Mouse (Mus musculus) lung, adult 18-20 months (tissue): ENCODE results near the gene Rnf180.
"Not testable (repeated sequence)": the region's sequence is repeated elsewhere in the genome, so short reads cannot be mapped to it uniquely, and the experiment has no call there.

Experiments used
- DNase-seq, 2 experiments: peaks; one replicate each; pipeline ENCODE4 v3.0.0; 2022; ENCODE audit warnings: mixed read lengths in 2 of 2

Gene Rnf180

GRCm38 (mm10) chr13:105294715-105295114, at the start of gene Rnf180:
Rnf180 (minus strand) TSS chr13:105294815.
- DNase-seq = no peak

DNA sequence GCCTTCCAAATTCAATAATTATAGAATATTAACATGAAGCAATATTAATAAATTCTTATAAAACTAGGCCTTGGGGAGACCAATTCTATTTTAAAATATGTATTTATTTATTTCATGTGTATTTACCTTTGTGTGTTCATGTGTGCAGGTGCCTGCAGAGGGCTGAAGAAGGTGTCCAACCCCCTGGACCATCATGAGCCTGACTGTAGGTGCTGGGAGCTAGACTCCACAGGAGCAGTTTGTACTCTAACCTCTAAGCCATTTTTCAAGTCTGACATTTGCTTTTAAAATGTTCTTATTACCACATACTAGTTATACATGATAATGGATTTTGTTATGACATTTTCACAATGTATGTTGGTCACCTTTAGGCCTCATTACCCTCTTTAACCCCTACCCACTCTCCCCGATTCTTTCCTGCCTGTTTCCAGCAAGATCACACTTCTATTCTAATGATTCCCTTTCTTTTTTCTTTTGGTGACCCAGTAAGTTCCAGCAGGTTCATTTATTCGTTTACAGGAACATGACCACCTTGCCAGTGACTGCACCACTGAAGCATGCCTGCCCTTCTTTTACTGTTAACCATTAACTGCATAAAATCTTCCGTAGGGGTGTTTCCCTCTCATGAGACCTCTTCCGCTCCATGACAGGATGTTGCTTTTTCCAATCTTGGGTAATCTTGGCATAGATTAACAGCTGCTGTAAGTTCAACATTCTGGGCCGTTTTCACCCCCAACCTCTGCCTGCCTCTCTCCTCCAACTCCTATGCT, 36.8 kb upstream of the Rnf180 start:
- DNase-seq = no peak

GRCm38 (mm10) chr13:105326946-105327345, 32.3 kb upstream of the Rnf180 start:
- no peak for DNase-seq

- no peak for DNase-seq
Observed at GRCm38 (mm10) chr13:105316926-105317325, 22.3 kb upstream of the Rnf180 start.

DNA sequence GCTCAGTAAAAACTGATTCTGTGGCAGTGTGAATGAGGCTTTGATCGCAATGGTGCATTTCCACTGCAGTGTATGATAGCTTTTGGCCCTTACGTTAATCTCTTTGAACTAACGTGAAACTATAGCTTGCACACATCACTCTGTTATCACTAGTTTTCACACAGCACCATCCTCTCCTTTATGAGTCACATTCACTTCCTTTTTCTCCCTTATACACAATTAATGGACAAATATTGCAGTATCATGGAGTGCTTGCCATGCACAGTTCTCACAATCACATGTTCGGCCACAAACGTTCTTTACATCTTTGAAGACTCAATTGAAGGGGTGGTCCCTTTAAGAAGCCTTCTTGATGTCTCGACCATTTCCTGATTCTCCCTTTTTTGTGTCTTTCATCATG, 21.4 kb upstream of the Rnf180 start:
- no peak for DNase-seq

DNA sequence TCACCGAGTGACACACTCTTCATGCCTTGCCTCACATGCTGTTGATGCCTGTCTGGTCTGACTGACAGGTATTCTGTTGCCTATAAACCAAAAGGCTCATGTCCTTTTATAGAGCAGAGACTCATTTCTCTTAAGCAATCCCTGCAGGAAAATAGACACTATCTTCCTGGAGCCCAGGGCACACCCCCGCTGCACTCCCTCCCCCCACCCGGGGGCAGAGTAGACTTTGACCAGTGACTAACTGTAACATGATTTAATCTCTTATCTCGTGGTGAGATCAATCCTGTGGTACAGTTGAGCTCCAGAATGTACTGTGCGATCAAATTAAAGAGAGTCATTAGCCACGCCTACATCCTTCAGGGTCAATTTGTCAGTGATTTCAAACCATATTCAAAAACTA, 18.1 kb upstream of the Rnf180 start:
- no peak for DNase-seq

- DNase-seq = not testable (repeated sequence)
Observed at GRCm38 (mm10) chr13:105310562-105310961, 15.9 kb upstream of the Rnf180 start.

- no peak for DNase-seq
Observed at GRCm38 (mm10) chr13:105305513-105305912, 10.9 kb upstream of the Rnf180 start.

DNA sequence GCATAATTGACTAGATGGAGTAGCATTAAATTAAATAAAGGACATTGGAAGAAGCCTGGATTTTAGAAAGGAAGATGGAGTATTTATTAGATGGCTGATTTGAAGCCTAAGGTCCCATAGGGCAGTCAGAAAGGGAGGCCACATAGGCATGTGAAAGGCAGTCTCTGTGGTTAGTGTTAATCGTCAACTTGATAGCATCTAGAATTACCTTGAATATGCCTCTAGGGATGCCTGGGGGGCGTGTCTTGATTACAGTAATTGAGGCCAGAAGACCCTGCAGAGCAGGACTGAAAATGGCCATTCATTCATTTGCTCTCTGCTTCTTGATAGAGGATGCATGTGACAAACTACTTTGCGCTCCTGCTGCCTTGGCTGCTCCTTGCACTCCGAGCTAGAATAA, 9.4 kb upstream of the Rnf180 start:
- no peak for DNase-seq

DNA sequence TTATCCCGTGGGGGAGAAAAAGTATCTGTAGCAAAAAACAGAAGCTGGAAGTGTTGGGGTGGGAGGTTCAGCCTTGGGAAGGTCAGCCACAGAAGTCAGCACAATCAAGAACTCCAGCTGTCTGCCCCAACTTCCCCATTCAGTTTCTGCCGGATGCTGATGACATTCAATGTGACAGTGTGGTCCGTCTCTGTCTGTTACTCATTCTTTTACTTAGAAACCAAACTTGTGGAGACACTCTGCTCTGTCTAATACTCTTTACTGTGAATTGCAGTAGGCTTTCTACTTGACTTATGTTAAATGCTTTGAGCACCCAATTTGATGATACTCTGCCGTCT, 5.4 kb upstream of the Rnf180 start:
- DNase-seq = peak; percentile 35

- no peak for DNase-seq
Observed at GRCm38 (mm10) chr13:105299162-105300008, 4.8 kb upstream of the Rnf180 start.

DNA sequence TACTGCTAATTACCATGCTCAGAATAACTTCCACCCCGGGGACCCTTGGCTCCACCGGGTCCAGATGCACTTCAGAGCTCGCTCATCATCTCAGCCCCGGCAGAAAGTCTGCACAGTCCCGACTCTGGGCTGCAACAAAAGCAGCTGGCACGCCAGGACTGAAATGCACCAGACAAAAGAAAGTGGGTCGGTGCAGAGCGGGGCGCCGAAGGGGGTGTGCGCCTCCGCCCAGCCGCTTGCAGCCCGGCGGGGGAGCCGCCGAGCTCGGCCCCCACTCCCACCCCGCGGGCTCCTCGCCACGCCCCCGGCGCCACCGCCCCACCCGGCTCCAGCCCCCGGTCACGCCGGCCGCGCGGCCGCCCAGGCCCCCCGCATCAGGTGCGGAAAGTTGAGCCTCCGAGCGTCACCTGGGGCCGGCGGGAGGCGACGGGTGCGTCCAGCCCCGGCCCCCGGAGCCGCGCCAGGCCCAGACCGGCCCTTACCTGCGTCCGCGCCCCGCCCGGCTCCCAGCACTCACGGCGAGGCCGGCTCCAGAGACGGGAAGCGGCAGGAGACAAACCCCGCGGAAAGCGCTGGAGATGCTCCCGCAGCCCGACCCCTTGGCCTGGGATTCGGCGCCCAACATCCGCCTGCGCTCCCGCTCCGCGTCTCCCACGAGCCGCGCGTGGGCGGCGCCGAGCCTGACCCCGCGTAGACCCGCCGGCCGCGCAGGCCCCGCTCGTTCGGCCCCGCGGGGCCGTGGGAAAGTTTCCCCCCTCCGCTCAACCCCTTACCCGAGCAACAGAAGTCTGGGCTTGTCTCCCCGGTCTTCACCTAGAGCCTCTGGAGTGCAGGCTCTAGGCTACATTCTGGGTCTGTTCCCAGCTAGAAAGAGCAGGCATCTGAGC, 591 bp downstream of the Rnf180 start:
- peak; percentile 12 to 33 for DNase-seq

DNA sequence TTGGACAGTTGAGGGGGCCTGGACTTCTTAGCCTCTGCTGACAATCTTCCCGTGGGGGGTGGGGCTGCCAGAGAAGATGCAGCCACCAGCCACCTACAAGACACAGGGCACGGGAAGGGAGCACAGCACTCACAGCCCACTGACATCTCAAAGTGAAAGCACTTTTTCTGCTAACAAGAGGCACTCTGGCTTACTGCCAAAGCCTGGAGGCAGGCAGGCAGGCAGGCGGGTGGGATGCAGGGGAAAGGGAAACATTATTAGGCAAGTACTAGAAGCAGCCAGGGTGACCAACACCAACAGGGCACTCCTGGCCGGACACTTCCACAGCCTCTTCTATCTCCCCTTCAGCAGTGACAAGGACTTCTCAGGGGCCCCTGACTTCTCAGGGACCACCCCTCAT, 2.8 kb downstream of the Rnf180 start:
- DNase-seq = peak; percentile 60 to 66

- DNase-seq = no peak
Observed at GRCm38 (mm10) chr13:105290594-105290993, 4.0 kb downstream of the Rnf180 start.

GRCm38 (mm10) chr13:105290021-105290420, 4.6 kb downstream of the Rnf180 start:
- no peak for DNase-seq

DNA sequence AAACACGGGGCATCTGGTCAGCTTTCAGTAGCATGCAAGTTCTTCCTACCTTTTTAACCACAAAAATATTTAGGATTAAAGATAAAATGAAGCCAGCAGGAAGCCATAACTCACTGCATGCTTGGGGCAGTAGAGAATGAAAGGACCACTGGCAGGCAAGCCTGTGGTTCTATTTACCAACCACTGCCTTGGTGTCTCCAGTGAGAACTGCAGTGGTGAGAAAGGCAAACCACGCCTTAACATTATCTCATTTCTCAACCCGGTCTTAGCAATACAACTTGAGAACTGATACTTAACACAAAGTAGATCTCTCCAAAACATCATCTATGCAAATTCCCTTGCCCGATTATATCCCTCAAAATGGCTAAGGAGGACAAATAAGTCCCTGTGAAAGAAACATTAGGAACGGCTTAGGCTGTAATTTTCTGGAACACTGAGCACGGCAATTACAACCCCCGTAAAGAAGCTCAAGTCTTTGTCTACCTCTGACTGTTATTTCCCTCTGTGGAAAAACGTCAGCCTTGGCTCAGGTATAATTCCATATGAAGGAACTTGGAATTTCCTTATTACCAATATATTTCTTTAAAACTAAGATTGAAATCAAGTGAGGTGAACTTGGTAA, 15.1 kb downstream of the Rnf180 start:
- no peak for DNase-seq

DNA sequence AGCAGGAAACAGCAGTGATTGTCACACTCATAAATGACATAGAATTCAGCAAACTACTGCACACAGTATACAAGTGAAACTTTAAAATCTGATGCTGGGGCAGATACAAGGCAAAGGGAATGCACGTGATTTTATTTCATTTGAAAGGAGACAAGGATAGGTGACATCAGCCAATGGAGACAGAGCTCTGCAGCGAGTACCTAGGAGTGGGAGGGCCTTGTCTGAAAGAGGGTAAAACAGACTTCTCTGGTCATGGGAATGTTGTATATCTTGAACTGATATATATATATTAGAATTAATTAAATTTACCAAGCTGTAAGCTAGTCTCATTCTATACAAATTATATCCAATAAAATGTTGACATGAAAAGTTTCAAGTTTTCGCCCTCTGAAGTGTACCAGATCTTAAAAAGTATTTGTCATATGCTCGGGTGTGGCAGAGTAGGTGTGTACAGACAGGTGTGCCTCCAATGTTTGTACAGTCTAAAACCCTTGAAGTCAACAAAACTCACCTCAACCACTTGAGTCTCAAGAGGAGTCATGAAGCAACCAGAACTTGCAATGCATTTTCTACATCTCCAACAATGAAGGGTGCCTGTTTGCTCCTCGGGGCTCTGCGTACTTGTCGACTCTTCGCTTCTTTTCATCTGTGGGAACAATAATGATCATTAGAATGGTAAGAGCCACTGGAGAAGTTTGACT, 24.1 kb downstream of the Rnf180 start:
- peak in 1 of 2 experiments; percentile 58 for DNase-seq

DNA sequence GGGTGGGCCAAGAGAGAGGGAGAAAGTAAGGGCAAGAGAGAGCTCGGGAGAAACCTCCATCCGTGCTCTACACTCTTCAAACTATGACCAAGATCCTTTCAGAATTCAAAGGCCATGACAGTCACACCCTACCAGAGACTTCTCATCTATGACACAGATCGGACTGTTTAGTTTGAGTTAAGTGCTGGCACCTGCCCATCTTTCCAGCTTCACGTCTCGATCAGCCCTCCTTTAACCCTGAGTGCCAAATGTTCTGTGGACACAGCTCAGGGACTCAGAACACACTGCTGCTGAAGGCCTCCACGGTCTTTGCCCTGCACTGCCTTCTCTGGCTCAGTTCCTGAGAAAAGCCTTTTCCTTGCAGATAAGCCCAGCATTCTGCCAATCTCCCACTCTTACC, 27.2 kb downstream of the Rnf180 start:
- no peak for DNase-seq

DNA sequence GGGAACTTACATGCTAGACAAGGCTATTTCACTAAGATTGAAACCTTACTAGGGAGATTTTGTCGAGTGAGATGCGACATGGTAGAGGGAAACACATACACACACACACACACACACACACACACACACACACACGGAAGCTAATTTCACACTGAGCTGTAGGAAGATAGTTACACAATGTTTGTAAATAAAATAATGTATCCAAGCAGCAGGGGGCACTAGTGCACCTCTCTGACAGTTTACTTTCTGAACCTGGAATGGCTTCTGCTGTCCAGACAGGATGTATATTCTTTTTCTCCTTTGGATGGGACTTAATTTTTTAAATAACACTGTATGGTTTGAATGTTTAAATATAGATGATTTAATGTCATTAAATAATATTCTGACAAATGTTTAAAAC, 27.9 kb downstream of the Rnf180 start:
- peak in 1 of 2 experiments; percentile 45 for DNase-seq

DNA sequence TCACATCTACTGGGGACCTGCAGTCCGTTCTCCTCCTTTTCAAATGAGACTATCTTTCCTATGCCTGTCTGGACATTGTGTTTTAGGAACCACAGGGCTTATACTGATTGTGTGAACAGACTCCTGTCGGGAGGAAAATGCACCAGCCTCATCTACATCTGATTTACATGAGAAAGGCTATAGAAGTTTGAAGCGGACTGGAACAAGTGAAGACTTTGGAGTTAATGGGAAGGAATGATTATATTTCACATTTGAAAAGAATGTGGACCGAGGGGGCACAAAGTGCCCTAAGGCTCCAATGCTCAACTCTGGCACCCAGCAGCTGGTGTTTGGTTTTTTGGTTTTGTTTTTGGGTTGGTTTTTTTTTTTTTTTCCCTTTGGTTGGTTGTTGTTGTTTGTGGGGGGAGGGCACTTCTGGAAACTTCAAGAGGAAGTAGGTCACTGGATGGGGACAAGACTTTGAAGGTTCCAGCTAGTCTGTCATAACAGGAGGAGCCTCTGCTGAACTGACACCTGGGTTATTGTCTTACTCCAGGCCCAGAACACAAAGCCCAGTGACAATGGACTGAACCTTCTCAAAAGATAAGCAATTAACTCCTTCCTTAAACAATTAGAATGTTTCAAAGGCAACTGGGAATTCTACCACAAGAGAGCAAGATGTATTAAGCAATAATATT, 37.7 kb downstream of the Rnf180 start:
- DNase-seq = no peak

- no peak for DNase-seq
Observed at GRCm38 (mm10) chr13:105250767-105251166, 43.8 kb downstream of the Rnf180 start.
